Mouse (Mus musculus) heart, embryonic 13.5 days (tissue): Measurements from ENCODE around the gene Cyp3a11. TPM values are rescaled to one million over a fixed set of nuclear protein-coding genes. Genes with fewer than 3 reads are reported as not detected.

ENCODE experiments used
- polyA plus RNA-seq: library from polyadenylated mRNA; unstranded; fragments of >200 nt; fragmentation: Nextera tagmentation; extraction: Ambion mirVana; gene quantifications from 2 replicates; pipeline ENCODE4 v1.2.1, GENCODE M21; 2015

The Cyp3a11 gene
- polyA plus RNA-seq, 1 experiment from 2014 or later: not detected

Other genes with a start within 250 kb of the Cyp3a11 start
- gene Cyp3a41a, start 159.8 kb downstream of the Cyp3a11 start, polyA plus RNA-seq: not detected in 2 replicates
- gene Cyp3a44, start 74.1 kb downstream of the Cyp3a11 start, polyA plus RNA-seq: not detected in 2 replicates
- gene Cyp3a25, start 129.7 kb upstream of the Cyp3a11 start, polyA plus RNA-seq: not detected in 2 replicates
- not detected in 2 replicates for gene Cyp3a59, start 199.3 kb upstream of the Cyp3a11 start, polyA plus RNA-seq